Mouse (Mus musculus) cerebellum, adult (tissue): ENCODE data around the gene Gpr55.

Source experiments
- ATAC-seq: cut with Nextera tagmentation; 2 replicates; pipeline ENCODE4 v1.9.2; 2017; ENCODE audit warnings: mild to moderate bottlenecking, moderate library complexity, mixed read lengths; ENCODE audit not compliant: insufficient number of reproducible peaks, low FRiP score, low TSS enrichment

Gene Gpr55

DNA sequence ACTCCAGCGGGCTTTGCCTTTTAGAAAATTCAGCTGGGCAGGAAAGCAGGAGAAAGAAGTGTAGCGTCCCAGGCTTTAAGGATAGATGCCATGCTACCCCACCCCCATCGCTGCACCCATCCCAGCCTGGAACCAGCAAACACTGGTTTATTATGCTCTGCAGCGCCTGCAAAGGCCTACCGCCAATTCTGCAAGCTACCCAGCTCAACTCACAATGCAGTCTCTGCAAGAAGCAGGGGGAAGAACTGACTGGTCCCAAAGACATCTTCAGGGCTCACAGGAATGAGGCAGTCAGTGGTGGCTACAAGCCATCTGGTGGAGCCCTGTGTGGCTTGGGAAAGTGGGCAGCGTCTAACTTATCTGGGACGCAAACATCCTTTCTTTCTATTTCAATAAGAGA is 39.1 kb downstream of the Gpr55 start:
- no peak for ATAC-seq

DNA sequence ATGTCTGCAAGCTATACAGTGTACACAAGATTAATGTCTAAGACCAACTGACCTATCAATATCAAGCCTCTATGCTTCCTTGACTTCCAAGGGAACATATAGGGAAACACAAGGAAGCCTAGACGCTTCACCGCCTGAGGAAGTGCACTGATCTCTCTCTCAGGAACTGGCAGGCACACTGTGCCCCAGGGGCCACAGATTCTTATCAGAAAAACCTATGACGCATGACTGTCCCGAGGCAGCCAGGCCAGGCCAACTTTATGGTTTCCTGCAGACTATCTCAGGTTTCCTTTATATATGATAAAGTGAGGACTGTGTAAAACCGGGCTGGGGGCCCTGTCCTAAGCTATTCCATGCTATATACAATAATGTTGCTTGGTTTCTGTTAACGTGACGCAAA is 41.2 kb downstream of the Gpr55 start:
- no peak for ATAC-seq

DNA sequence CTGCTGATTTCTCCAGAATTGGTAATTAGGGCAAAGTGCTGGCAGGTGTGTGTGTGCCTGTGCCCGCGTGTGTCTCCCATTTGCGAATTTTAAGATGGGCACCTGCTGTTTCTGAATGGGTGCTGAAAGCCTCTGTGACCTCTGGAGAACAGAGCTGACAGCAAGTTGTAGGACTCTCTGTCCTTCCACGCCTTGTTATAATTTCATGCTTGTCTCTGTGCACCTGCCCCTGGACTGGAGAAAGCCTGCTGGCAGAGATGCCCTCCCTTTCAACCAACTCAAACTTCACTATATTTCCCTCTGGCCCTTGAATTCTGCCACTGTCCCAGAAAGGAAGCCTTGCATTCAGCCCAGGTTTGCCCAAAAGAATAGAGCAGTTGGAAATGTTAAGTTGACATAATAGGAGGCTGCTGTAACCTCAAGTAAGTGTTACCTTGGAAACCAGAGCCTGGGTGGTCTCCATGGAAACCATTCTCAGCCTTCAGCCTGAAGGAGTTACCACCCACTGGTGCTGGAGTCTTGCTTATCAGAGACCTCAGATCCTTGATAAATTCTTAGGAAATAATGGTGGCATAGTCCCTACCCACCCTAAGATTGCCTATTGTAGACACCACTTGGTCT is 43.9 kb downstream of the Gpr55 start:
- ATAC-seq, result no peak

DNA sequence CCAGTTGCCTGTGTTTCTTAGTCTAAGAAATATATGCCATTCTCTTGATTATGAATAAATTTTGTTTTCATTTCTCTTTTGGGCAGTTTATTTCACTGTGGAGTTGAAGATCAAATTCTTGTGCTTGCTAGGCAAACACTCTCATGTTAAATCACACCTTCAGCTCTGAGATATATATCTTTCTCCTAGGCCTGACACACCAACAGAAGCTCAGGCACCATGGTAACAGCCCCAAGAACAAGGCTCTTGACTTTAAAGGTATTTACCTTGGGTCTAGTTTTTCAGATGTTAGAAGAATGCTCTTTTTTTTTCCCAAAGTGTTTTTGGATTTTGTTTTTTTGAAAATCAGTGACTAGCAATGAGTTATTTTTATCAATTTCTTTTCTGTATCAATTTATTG is 44.9 kb downstream of the Gpr55 start:
- no peak for ATAC-seq

DNA sequence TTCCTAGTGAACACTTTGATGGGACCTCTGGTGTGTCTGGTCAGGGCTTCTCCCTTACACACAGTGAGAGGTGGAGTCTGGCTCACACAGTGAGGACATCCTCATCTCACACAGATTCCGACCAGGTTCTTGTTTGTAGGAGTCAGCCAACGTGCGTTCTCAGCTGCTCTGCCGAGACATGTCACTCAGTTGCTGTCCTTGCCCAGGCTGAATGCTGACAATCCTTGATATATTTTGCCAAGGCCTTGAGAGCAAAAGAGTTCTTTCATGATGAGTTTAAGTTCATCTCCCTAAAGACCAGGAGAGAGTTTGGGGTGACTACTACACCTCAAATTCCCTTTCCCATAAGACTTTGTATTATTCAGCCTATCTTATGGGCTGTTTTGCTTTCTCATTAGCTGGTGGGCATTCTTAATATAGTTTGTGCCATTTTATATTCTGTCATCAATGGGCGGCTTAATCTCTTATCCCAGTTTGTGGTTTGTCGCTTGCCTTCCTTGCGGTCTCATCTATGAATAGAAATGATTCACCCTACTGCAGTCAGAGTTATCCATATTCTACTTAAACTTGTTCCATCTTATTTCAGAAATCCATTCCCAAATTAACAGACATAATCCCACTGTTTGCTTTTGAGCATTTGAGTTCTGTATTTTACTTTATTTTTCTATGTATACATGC is 47.6 kb downstream of the Gpr55 start:
- no peak for ATAC-seq

DNA sequence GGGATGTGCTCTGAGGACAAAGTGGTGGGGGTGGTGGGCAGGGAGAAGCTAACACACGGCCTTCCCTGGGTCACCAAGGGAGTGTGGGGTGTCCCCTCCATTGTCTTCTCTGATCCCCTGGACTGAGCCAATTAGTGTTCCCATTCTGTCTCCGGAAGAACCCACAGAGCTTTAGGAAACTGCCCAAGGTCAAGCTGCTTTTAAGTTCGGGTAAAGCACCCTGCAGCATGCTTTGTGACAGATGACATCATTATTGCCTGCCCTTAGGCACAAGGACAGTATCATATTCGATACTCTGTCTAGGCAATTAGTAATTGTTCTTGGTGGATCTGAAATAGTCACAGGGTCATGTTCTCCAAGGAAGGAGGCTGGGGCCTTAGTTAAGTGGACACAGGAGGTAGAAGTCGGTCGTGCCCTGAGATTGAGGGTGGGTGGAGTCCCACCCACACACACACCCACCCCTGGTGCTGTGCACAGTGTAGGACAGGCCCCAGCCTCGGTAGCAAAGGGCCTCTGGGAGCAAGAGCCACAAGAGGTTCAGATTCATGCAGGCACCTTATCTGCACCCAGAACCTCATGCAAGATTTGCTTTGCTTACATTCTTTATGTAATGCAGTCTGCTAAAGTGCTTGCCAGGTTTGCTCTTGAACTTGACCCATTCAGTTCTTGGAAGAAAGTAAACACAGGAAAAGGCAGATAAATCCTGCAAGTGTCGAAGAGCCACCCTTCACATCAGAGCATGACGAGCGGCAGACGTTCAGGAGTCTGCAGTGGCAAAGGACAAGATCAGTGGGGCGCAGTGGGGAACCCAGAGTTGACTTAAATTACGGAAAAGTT is 51.8 kb downstream of the Gpr55 start:
- ATAC-seq, result no peak

DNA sequence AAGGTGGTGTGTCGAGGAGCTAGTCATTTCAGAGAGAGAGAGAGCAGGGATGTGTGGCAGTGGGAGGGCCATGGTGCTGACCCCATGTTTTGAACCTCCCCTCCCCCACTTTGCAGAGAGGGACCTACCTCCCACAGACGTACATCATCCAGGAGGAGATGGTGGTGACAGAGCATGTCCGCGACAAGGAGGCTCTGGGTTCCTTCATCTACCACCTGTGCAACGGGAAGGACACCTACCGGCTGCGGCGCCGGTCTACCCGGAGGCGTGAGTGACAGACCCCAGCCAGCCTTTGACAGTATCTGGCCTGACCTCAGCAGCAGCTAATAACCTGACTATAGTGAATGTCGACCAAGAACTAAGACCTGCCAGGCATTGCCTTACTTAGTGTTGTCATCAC is 53.9 kb downstream of the Gpr55 start:
- no peak for ATAC-seq

GRCm38 (mm10) chr1:85902108-85902561 is 58.7 kb downstream of the Gpr55 start:
- peak; percentile 38 for ATAC-seq

DNA sequence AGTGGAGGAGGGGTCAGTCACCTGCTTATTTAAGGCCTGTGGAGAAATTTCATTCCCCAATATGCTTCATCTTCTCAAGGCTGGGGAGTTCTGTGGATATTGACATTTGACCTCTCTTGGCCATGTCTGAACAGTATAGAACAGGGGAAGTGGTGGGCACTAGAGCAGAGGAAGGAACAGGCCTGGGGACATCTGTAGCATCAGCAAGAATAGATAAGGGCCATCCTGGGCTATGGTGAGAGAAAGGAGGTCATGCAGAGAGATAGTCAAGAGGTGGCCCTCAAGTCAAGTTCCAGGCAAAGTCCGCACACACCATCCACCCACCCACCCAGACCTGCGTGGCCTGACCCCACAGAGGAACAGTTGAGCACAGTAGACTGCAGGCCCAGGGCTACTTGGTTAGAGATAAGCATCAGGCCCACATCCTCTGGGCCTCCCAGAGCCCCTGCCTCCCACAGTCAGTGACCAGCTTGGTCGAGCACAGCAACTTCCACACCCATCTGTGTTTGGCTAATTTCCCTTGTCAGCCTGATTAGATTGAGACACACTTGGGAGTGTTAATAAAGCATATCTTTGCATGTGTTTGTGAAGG is 59.2 kb downstream of the Gpr55 start:
- no peak for ATAC-seq

DNA sequence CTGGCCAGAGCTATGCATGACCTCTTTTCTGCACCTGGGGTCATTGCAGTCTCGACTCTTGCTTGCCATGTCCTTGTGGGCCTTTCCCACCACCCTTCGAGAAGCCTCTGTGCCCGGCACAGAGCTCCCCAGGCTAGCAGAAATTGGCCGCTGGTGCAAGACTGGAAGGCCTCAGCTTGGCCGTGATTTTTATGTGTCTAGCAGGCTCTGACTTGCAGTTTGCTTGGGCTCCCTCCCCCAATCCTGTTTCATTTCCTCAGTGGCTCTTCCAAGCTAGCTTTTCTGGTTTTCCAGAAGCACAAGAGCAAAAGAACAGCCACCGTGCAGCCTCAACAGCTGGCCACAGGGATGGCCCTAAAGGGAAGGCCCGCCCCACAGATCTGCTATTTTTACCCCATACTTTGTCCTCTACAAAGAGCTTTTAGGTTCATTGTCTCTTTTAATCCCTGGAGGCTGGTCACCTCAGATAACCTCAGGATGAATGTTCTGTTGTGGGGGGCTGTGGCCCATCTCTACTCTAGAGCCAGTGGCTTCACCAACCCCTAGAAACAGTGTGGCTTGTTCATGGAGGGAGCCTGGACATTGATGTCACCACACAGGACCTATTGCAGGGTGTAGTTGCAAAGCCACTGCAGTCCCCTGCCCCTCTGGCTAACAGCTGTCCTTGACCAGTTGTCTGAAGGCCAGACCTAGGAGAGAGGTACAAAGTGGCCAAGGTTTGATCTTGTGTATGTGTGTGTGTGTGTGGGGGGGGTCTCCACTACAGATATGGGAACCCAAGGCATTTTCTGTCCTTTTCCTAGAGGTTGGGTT is 60.1 kb downstream of the Gpr55 start:
- no peak for ATAC-seq

DNA sequence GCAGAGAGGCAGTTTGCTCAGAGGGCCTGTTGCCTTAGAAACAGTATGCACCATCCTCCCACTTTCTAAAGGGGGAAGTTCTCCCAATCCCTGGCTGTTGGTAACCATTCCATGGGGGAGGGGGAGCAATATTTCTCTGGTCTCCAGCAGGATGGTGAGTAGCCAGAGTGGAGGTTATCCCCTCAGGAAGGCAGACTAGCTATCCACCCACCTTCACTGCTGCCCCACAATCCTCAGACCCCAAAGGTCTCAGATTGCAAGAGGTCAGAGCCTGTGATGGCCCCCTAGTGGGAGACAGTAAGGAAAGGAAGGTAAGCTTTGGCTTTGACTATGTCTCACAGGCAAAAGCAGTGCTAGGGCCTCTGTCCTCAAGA is 61.4 kb downstream of the Gpr55 start:
- ATAC-seq, result no peak

GRCm38 (mm10) chr1:85898761-85899387 is 61.9 kb downstream of the Gpr55 start:
- ATAC-seq, result peak; percentile 17; the same call in 1 of the 2 replicates

DNA sequence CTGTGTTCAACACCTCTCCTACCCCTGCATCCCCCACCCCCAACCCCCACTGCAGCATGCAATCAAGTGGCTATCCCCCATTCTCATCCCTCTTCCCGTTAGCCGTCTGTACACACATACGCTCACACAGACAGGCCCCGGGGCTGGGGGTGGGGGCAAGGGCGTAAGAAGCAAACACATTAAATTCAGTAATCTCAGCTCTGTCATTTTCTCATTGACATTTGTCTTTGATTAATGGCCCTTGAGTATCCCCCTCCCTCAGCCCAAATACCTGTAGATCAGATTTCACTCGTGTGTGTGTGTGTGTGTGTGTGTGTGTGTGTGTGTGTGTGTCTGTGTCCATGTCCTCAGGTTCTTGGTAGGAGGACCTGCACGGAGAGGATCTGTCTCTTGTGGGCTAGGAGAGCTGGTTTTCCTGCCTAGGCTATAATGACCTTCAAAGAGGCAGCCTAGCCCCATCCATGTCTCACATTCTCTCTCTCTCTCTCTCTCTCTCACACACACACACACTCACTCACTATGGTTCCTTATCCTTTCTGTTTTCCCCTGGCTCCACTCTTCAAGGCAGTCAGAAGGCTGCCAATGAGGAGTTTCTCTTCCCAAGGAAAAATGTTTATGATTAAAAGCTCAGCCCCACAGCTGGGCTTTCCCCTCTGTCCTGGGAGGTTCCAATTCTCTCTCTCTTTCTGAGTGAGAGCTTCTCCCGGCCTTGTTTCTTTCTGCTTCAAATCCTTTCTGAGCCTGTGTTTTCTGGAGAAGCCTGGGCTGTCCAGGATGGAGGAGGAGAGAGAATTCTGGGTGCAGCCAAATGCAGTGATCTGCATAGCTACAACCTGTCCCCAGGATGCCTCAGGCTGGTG is 62.7 kb downstream of the Gpr55 start:
- no peak for ATAC-seq

- ATAC-seq, result no peak
These were observed 63.8 kb downstream of the Gpr55 start for GRCm38 (mm10) chr1:85896781-85897700.

DNA sequence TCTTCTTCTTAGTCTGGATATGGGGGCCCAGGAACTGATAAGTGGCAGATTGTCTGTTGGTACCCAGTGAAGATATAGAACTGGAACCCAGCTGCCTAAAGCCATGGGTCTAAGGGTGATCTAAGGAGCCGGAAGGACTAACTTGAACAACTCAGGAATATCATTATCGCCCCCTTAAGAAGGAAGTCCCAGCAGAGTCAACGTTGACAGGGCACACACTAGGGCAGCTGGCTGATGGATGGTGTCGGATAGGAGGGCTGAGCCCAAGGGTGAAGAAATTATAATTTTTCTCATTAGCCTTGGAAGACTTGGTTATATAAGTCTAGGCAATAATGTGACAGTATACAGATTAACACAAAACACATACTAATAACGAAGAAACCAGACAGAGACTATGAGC is 64.7 kb downstream of the Gpr55 start:
- ATAC-seq, result no peak

DNA sequence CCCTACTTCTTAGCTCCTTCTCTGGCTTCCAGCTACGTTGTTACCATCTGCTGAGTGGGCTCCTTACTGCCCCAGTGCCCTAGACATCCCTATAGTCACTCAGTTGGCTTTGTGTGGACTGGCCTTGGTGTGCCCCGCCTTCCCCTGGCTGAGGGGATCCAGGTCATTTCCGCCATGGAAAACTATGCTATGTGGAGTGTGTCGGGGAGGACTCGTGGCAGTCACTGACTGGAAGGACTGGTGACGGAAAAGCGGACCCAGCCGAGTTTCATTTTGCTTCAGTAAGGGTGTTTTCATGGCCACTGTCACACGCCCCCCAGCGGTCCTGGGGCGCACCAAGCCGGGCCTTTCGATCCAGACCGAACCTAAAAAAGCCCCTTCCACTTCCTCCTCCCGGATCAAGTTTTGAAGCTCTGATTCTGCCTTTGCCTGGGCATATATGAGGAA is 65.4 kb downstream of the Gpr55 start:
- ATAC-seq, result peak; percentile 57

DNA sequence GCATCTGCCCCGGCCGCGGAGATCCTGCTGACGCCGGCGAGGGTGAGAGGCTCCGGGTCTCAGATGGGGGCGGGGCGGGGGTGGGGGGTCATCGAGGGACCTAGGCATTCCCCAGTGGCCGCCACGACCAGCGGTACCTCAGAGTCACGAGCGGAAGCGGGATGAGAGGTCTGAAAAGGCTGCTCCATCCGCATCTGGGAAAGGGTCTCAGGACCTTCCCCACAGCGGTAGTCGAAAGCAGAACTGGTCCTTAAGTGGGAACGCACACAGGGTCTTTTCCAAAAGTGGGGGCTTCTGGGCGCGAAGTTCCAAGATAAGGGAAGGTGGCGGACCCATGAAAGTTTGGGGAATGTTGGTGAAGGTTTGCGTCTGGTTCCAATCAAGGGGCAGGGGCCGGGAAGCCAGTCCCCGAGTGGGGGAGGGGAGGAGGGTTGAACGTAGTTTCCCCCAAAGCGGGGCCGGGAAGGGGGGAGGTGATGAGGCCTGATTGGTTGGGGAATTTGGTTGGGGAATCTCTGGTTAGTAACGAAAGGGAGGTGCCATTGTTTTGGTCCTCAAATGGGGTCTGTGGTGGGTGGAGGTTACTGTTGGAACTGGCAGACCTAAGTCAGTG is 66.0 kb downstream of the Gpr55 start:
- ATAC-seq, result peak; percentile 2; the same call in 1 of the 2 replicates
